Comparison of ENCODE assay signal across 11 mouse cellular contexts in genomic region chr13:63260133-63260532, GRCm38 (mm10).
A peak's percentile ranks its signal among the peaks of the same experiment; 100 is the strongest.
DNase-seq lines count a peak whose midpoint lies in the region; ATAC-seq and TF ChIP-seq lines count a peak whose summit lies in the region.
"Had no signal": no experiment of that assay in that cellular context is flagged by ENCODE, and none has a peak within 500 bp of the region (broad histone marks: within the 10 kb centered on the region; RNA-seq: fewer than 3 reads in every experiment).

No protein-coding gene starts in this region.

- peak overlapping the region; percentile 36 for H3K4me2 ChIP-seq in heart, postnatal 0 days (ENCODE audit: low read depth, low read length)
- H3K4me2 ChIP-seq: liver, embryonic 15.5 days had no signal

- H3K4me1 ChIP-seq in heart, postnatal 0 days (ENCODE audit: control insufficient read depth, insufficient read depth) = peaks cover 59% of the 10 kb centered on the region
- peaks cover 43% of the 10 kb centered on the region for H3K4me1 ChIP-seq in olfactory bulb, adult 2 months (ENCODE audit: control insufficient read depth, insufficient read depth, low read length)

- no peak for ATAC-seq in heart, postnatal 0 days (ENCODE audit: insufficient read depth, low read depth)

- intact Hi-C loops in gastrocnemius, adult 2 months (cut with DNase I) = no loop called here
- intact Hi-C loops in gastrocnemius, postnatal 36 days (cut with DNase I) = no loop called here
- intact Hi-C loops in left cerebral cortex, adult 2 months (cut with DNase I) = no loop called here

- DNase-seq in gastrocnemius, adult 2 months = no peak
- no peak for DNase-seq in gastrocnemius, postnatal 36 days
- DNase-seq in left cerebral cortex, adult 2 months (ENCODE audit: extremely low spot score in 1 of 2, low spot score in 2 of 2) = no peak
- no peak for DNase-seq in left cerebral cortex, adult 9 months (ENCODE audit: low spot score in 2 of 2)
- no peak for DNase-seq in heart, postnatal 0 days (ENCODE audit: low spot score)
- no peak for DNase-seq in spleen, postnatal 36 days (ENCODE audit: low spot score in 2 of 2)
- no peak for DNase-seq in frontal cortex, adult 2 months (ENCODE audit: extremely low spot score in 1 of 2, low spot score in 1 of 2)
- DNase-seq: kidney, postnatal 36 days; spleen, adult 18-20 months had no signal

- H3K9ac ChIP-seq in heart, postnatal 0 days (replicated peaks; ENCODE audit: low read depth, low read length) = no peak overlapping the region; the same call in 1 of the 2 replicates
- H3K9ac ChIP-seq: liver, embryonic 15.5 days had no signal

- peak overlapping the region; percentile 46 for H3K4me3 ChIP-seq in gastrocnemius, adult 2 months
- no peak overlapping the region for H3K4me3 ChIP-seq in left cerebral cortex, adult 2 months
- no peak overlapping the region for H3K4me3 ChIP-seq in heart, postnatal 0 days (ENCODE audit: low read depth, low read length)
- no peak overlapping the region for H3K4me3 ChIP-seq in olfactory bulb, adult 2 months (ENCODE audit: insufficient read depth, low read depth, low read length)
- H3K4me3 ChIP-seq: liver, embryonic 15.5 days had no signal

- no peak for TF ChIP-seq CTCF in gastrocnemius, adult 2 months (IDR thresholded peaks at IDR 0.05)
- no peak for TF ChIP-seq CTCF in left cerebral cortex, adult 2 months (IDR thresholded peaks at IDR 0.05)
- TF ChIP-seq CTCF in heart, postnatal 0 days (IDR thresholded peaks at IDR 0.05; ENCODE audit: low read depth) = no peak
- no peak for TF ChIP-seq CTCF in olfactory bulb, adult 2 months (IDR thresholded peaks at IDR 0.05; ENCODE audit: insufficient read depth, low read depth, low read length)

- peaks cover 19% of the 10 kb centered on the region for H3K36me3 ChIP-seq in heart, postnatal 0 days (replicated peaks; ENCODE audit: control insufficient read depth, insufficient read depth, low read length)

- 14% methylated on average over 4 of the region's 4 CpGs for WGBS in heart, postnatal 0 days
- WGBS in olfactory bulb, adult 2 months = 27% methylated on average over 4 of the region's 4 CpGs

- H3K27ac ChIP-seq in gastrocnemius, adult 2 months = peak overlapping the region; percentile 94
- H3K27ac ChIP-seq in left cerebral cortex, adult 2 months = peak overlapping the region; percentile 42; the same call in 1 of the 2 replicates
- H3K27ac ChIP-seq in heart, postnatal 0 days (ENCODE audit: low read depth) = peak overlapping the region; percentile 89
- H3K27ac ChIP-seq in olfactory bulb, adult 2 months (ENCODE audit: insufficient read depth, low read depth, low read length) = peak overlapping the region; percentile 67
- H3K27ac ChIP-seq: liver, embryonic 15.5 days had no signal

- no peak for TF ChIP-seq POLR2A in olfactory bulb, adult 2 months (IDR thresholded peaks at IDR 0.05; ENCODE audit: insufficient read depth, low read depth, low read length)

- no peaks in the 10 kb centered on the region for H3K9me3 ChIP-seq in heart, postnatal 0 days (replicated peaks; ENCODE audit: control insufficient read depth, low read length)
- H3K9me3 ChIP-seq: liver, embryonic 15.5 days had no signal

- TF ChIP-seq EP300 in heart, postnatal 0 days (IDR thresholded peaks at IDR 0.05; ENCODE audit: low read depth) = no peak

- no peaks in the 10 kb centered on the region for H3K27me3 ChIP-seq in heart, postnatal 0 days (ENCODE audit: control insufficient read depth, insufficient read depth, low read length)
- H3K27me3 ChIP-seq: liver, embryonic 15.5 days had no signal

Comparison
In these comparisons a context has a peak if more than half of its experiments do, and no peak if none do; other contexts are left out.
1. H3K27ac ChIP-seq: peak in every context shown above with its lines; median percentile 94 in gastrocnemius, adult 2 months; 89 in heart, postnatal 0 days; 67 in olfactory bulb, adult 2 months; 42 in left cerebral cortex, adult 2 months.